Mouse (Mus musculus) gastrocnemius, postnatal 25 days (tissue): ENCODE data around the gene Nol9. TPM values are rescaled to one million over a fixed set of nuclear protein-coding genes. Genes with fewer than 3 reads are reported as not detected.

Experiments used
- DNase-seq: peaks from one replicate; pipeline ENCODE4 v3.0.0; 2022
- total RNA-seq, 2 experiments: library from RNA; stranded (reverse); gene quantifications; 1 replicate in 1 of 2; 2 replicates in 1 of 2; pipeline ENCODE4 v1.2.3; 2021

Nol9 gene
- total RNA-seq, 2 experiments from 2014 or later, result 9.6 TPM

- DNase-seq, result peak; percentile 73
Measured at GRCm38 (mm10) chr4:152062390-152063110, 23.4 kb downstream of the Nol9 start.

DNA sequence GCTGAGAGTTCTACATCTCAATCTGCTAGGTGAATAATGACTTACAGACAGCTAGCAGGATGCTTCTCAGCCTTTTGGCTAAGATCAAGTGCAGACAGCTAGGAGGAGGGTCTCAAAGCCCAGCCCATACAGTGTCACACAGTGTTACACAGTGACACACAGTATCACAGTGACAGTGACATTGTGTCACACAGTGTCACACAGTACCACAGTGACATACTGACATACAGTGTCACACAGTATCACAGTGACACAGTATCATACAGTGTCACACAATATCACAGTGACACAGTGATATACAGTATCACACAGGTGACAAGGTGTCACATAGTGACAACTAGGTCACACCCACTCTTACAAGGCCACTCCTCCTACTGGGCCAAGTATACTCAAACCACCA, 28.2 kb downstream of the Nol9 start:
- DNase-seq, result no peak

GRCm38 (mm10) chr4:152068166-152068724, 29.1 kb downstream of the Nol9 start:
- peak; percentile 71 for DNase-seq

GRCm38 (mm10) chr4:152069245-152069644, 30.1 kb downstream of the Nol9 start:
- DNase-seq, result no peak

- DNase-seq, result no peak
Measured at GRCm38 (mm10) chr4:152070494-152071396, 31.6 kb downstream of the Nol9 start.

- DNase-seq, result peak; percentile 79
Measured at GRCm38 (mm10) chr4:152072121-152072601, 33.0 kb downstream of the Nol9 start, which contains the start of gene Plekhg5. TSS of gene Plekhg5 (plus strand) at chr4:152072498.

DNA sequence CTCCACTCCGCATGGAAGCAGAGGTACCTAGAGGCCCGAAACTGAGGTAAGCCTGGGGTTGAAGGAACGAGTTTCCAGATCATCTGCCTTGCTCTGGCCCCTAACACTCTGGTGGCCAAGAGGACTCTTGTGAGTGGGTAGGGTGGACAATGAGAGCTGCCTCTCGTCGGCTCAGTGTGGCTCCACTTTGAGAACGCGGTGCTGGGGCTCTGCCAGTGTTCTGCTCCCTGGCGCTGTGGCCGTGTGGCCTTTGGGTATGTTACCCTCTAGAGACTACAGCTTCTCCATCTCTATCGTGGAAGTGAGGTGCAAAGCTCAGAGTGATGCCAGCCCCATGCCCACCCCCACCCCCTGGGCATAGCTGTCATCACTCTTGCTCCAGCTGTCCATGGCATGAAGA, 33.5 kb downstream of the Nol9 start:
- no peak for DNase-seq

- DNase-seq, result no peak
Measured at GRCm38 (mm10) chr4:152073715-152074114, 34.6 kb downstream of the Nol9 start.

DNA sequence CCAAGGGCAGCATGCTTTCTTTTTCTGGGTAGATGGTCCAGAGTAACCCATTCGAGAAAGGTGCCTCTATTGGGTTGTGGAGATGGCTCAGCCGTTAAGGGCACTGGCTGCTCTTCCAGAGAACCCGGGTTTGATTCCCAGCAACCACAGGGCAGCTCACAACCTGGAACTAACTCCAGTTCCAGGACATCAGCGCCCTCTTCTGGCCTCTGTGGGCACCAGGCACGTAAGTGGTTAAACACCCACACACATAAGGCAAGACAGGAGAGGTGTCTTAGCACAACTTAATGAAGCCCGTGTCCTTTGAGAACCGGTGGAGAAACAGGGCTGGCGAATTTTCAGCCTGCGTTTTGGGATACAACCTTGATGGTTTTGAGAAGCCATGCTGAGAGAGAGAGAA, 35.4 kb downstream of the Nol9 start:
- DNase-seq, result no peak

GRCm38 (mm10) chr4:152077191-152077590, 38.1 kb downstream of the Nol9 start:
- peak; percentile 59 for DNase-seq

DNA sequence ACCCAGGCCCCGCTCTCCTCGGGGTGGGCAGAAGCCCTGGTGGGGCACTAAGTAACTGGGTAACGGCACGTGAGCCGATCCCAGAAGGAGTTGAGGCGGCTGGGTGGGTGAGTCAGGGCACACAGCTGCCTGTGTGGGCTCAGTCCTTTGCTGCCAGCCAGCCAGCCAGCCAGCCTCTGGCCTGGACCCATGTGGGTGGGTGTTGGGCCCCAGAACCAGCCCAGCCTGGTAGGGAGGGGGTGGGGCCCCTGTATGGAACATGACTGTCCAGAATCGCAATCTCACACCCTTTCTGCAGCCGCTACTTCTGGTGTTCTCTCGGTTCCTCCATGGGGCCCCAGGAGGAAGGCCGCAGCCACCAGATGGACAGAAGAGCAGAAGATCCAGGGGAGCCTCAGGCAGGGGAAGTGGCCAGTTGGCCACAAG, 39.0 kb downstream of the Nol9 start:
- peak; percentile 66 for DNase-seq

DNA sequence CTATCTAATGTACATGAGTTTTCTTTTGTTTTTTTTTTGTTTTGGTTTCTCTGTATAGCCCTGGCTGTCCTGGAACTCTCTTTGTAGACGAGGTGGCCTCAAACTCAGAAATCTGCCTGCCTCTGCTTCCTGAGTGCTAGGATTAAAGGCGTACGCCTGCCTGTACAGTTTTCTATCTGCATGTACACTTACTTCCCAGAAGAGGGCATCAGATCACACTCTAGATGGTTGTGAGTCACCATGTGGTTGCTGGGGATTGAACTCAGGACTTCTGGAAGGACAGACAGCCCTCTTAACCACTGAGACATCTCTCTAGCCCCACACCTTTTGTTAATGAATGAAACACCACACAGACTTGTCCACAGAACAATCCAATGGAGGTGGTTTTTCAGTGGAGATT, 40.1 kb downstream of the Nol9 start:
- DNase-seq, result no peak

GRCm38 (mm10) chr4:152079931-152080330, 40.8 kb downstream of the Nol9 start:
- DNase-seq, result peak; percentile 45

- peak; percentile 58 for DNase-seq
Measured at GRCm38 (mm10) chr4:152083611-152084220, 44.6 kb downstream of the Nol9 start.

DNA sequence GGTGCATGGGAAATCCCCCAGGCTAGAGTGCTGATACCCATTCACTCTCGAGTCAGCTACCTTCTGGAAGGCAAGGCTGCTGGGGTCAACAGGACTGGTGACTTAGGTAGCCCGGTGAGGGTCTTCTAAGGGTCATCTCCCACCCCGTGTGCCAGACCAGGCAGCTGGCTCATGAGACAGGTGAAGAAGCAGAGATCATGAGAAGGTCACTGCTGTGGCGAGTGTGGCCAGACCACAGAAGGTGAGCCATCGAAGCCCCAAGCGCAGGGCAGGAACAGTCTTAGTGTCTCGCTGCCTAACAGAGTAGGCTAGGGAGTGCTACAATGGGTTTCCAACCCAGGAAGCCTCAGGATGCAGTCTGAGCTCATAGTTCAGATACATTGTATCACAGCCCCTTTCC, 45.5 kb downstream of the Nol9 start:
- DNase-seq, result no peak

DNA sequence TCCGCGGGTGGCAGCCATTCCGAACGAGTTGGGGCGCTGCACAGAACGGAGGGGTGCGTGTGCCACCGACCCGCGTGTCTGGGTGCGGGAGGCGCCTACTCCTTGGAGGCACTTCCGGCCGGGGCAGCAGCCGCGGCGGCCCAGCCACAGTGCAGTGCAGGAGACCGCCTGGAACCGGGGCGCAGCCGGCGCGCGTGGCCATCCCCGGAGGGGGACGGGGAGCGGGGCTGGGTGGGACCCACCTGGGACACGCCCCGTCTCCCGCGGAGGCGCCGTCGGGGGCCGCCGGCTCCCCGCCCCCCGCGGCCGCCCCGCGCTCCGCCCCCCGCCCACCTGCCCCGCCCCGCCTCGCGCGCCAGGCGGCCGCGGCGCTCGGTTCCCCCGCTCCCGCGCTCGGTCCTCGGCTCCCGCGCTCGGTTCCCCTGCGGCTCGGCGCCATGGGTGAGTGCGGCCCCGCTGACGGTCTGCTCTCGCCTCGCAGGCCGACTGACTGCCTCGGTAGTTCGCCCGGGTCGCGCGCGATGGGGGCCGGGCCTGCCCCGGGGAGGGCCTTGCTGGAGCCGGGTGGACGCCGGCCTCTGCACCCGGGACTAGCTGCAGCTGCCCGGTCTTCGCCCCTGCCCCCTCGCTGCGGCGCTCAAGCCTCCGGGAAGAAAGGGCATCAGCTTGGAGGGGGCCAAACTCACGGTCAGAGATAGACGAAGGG, 47.5 kb downstream of the Nol9 start:
- peak; percentile 61 for DNase-seq

DNA sequence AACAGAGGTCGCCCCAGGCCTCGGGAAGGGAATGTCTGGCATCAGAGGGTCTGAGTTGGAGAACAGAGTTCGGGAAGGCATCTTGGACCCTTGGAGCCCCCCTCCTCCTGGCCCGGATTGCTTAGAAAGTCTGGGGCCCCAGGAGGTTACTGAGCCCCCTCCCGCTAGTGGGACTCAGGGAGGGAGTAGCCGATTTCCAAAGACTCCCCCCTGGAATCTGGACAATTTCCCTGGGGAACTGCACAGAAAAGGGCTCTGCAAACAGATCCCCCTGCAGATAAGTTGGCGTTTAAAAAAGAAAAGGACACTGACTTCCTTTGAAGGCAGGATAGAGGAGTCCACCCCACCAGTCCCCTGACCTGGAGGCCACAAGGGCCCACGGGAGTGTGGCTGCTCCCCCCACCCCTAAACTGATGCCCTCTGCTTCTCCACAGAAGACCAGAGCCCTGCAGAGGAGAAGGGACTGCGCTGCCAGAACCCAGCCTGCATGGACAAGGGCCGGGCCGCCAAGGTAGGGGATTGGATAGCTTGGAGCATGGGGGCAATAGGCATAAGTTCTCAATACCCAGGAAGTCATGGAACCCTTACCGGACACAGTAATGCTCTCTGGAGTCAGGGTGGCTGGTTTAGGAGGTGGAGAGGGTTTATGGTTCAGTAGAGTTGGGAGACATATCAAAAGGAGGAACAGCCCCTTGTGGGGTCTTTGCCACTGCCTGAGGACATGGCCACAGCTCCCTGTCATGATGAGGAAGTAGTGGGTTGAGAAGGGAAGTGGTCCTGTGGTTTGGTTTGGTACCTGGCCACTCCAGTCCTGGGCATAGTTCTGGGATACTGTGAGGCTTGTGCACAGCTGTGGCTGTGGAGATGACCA, 48.3 kb downstream of the Nol9 start:
- no peak for DNase-seq

DNA sequence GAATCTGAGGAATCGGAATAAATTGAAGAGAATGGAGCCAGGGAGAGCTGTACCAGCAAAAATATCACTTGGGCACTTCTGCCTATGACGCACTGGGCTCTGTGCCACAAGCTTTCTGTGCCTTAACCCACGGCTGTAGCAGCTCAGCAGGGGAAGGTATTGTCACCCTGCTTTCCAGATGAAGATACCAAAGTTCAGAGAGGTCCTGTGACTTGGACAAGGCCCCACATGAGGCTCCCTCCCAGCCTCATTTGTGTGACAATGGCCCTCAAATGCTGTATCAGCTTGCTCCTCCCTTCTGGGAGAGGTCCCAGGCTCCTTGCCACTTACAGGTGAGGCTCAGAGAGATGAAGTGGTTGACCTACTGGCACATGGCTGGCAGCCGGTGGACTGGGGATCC, 49.0 kb downstream of the Nol9 start:
- no peak for DNase-seq

DNA sequence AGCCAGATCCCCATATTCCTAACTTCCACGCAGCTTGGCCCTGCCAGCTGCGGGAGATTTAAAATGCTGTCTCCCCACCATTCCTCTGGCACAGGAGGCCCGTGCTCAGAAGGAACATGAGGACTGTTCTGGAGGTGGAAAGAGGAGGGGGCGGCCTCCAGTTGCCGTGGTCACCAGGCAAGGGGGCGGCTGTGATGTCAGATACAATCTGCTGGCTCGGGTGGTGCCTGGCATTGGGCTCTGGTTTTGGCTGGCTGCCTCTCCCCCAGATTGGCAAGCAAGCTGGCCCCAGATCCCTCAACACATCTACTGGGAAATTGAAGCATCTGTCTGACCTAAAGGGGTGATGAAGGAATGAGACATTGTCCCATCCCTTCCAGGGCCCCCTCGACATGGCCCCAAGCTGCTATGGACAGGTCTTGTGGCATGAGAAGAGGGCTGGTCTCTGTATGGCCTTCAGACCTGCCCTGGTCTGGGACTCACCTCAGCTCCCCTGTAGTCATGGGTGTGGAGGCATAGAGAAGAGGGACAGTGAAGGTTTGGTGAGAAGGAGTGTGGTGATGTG, 49.5 kb downstream of the Nol9 start:
- DNase-seq, result no peak

DNA sequence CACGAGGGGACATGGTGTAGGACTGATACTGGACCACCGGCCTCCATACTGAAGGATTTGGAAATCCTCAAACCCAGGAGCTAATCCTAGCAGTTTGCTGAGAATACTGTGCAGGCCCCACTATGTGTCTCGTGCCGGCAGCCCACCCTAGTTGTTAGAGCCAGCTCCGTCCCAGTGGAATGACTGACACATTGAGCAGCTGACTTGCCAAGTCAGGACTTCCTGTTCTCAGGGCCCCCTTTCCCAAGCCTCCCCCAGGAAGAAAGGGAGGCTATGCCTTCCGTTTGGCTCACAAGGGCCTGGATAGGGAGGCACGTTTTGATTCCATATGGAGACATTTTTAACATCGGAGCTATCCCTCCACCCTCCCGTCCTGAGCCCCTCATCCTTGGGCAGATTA, 51.1 kb downstream of the Nol9 start:
- DNase-seq, result no peak
